Mouse (Mus musculus) CH12.LX (cell line): ENCODE measurements at regions not wholly inside any gene's neighbourhood (a gene's known extent, or its start where the extent isn't known, plus 50 kb on each side); places are given as distances from the start of the nearest gene placed in this dataset.

ENCODE experiments used
- DNase-seq: peaks from one replicate; pipeline ENCODE4 v3.0.0-alpha.2; 2013; ENCODE audit errors: extremely low read depth
- H3K27ac ChIP-seq: 2 replicates; pipeline ENCODE4 v1.5.1; 2012; ENCODE audit warnings: low read depth, mild to moderate bottlenecking, control low read depth, moderate library complexity; ENCODE audit not compliant: insufficient read depth
- H3K27me3 ChIP-seq: replicated peaks from 2 replicates; pipeline ENCODE3; 2012; ENCODE audit warnings: inconsistent platforms
- H3K36me3 ChIP-seq, 2 experiments: replicated peaks in 1 of 2; 2 replicates each; pipeline versions ENCODE3 to v1.6.1; 2012; ENCODE audit warnings: inconsistent platforms in 1 of 2, low read length in 1 of 2, mild to moderate bottlenecking in 1 of 2, mixed read lengths in 1 of 2, moderate library complexity in 1 of 2; ENCODE audit not compliant: control insufficient read depth in 1 of 2, insufficient read depth in 1 of 2
- H3K4me1 ChIP-seq, 2 experiments: 2 replicates each; pipeline ENCODE4 v1.6.1; 2012; ENCODE audit warnings: inconsistent platforms in 1 of 2, moderate library complexity in 1 of 2; ENCODE audit not compliant: insufficient read depth in 2 of 2, control insufficient read depth in 1 of 2
- H3K4me2 ChIP-seq: 2 replicates; pipeline ENCODE4 v1.6.1; 2012; ENCODE audit warnings: low read depth, mild to moderate bottlenecking, control low read depth; ENCODE audit not compliant: poor library complexity, insufficient read depth, severe bottlenecking
- H3K4me3 ChIP-seq, 3 experiments: fragments of 150-350 bp in 1 of 3; sonication (generic) in 1 of 3; replicated peaks in 1 of 3; 2 replicates each; pipeline versions ENCODE3 to v1.5.1; 2011 to 2012; ENCODE audit warnings: low read depth in 2 of 3, low read length in 2 of 3, mild to moderate bottlenecking in 2 of 3, moderate library complexity in 2 of 3, control low read depth in 1 of 3, improper control_type of control experiment in 1 of 3, inconsistent platforms in 1 of 3, mixed read lengths in 1 of 3; ENCODE audit not compliant: poor library complexity in 1 of 3
- H3K79me2 ChIP-seq: replicated peaks from 2 replicates; pipeline ENCODE4 v1.6.1; 2012; ENCODE audit warnings: mild to moderate bottlenecking, moderate library complexity; ENCODE audit not compliant: control insufficient read depth, poor library complexity, insufficient read depth, severe bottlenecking; ENCODE audit errors: extremely low read depth
- H3K9ac ChIP-seq: 2 replicates; pipeline ENCODE4 v1.6.1; 2012; ENCODE audit warnings: low read depth, mild to moderate bottlenecking, control low read depth, moderate library complexity; ENCODE audit not compliant: insufficient read depth
- H3K9me3 ChIP-seq: replicated peaks from 2 replicates; pipeline ENCODE3; 2012; ENCODE audit warnings: low read length, inconsistent platforms, mixed read lengths
- CHD2 ChIP-seq: IDR thresholded peaks from 2 replicates; pipeline ENCODE4 v1.6.1; 2011; ENCODE audit warnings: low read length, improper control_type of control experiment
- ELF1 ChIP-seq: IDR thresholded peaks from 2 replicates; pipeline ENCODE4 v1.6.1; 2014; ENCODE audit warnings: low read depth, mild to moderate bottlenecking, inconsistent platforms, low read length, improper control_type of control experiment
- ETS1 ChIP-seq: conservative IDR thresholded peaks from 2 replicates; pipeline ENCODE4 v1.6.1; 2012; ENCODE audit warnings: low read depth, mild to moderate bottlenecking, inconsistent platforms, low read length, improper control_type of control experiment, moderate library complexity
- IRF4 ChIP-seq: IDR thresholded peaks from 2 replicates; pipeline ENCODE4 v1.6.1; 2014; ENCODE audit warnings: low read depth, mild to moderate bottlenecking, inconsistent platforms, low read length, improper control_type of control experiment
- MAFK ChIP-seq: IDR thresholded peaks from 2 replicates; pipeline ENCODE4 v1.6.1; 2011; ENCODE audit warnings: low read length, improper control_type of control experiment; ENCODE audit not compliant: insufficient replicate concordance
- MAX ChIP-seq: IDR thresholded peaks from 2 replicates; pipeline ENCODE4 v1.6.1; 2011; ENCODE audit warnings: low read length, improper control_type of control experiment
- MEF2A ChIP-seq: IDR thresholded peaks from 2 replicates; pipeline ENCODE4 v1.6.1; 2014; ENCODE audit warnings: low read depth, mild to moderate bottlenecking, inconsistent platforms, low read length, improper control_type of control experiment, borderline replicate concordance
- MYC ChIP-seq: IDR thresholded peaks from 2 replicates; pipeline ENCODE4 v1.6.1; 2011; ENCODE audit warnings: low read depth, mild to moderate bottlenecking, improper control_type of control experiment, low read length
- NRF1 ChIP-seq: IDR thresholded peaks from 2 replicates; pipeline ENCODE4 v1.6.1; 2014; ENCODE audit warnings: low read depth, mild to moderate bottlenecking, inconsistent platforms, low read length, improper control_type of control experiment, moderate library complexity
- PAX5 ChIP-seq: IDR thresholded peaks from 2 replicates; pipeline ENCODE4 v1.6.1; 2012; ENCODE audit warnings: low read length, inconsistent platforms, mixed read lengths
- SIN3A ChIP-seq: IDR thresholded peaks from 2 replicates; pipeline ENCODE4 v1.6.1; 2012; ENCODE audit warnings: low read length, improper control_type of control experiment, inconsistent platforms
- ZMIZ1 ChIP-seq: IDR thresholded peaks from 2 replicates; pipeline ENCODE4 v1.6.1; 2012; ENCODE audit warnings: low read depth, mild to moderate bottlenecking, inconsistent platforms, low read length, improper control_type of control experiment
- ZNF384 ChIP-seq: IDR thresholded peaks from 2 replicates; pipeline ENCODE4 v1.6.1; 2012; ENCODE audit warnings: low read depth, low read length, improper control_type of control experiment, inconsistent platforms
- dilution Hi-C: fragments of 300-500 bp; cut with MboI; formaldehyde crosslinking; loops from 2 replicates; pipeline ENCODE4 v1.14.3; 2020; ENCODE audit warnings: low sequenced_read_pairs; ENCODE audit not compliant: extremely low pct_unique_long_range_greater_than_20kb, extremely low pct_ligation_motif_present
- in situ Hi-C: fragments of 300-500 bp; cut with MboI; formaldehyde crosslinking; loops from 3 replicates; pipeline ENCODE4 v1.14.3; 2019; ENCODE audit warnings: low sequenced_read_pairs, low pct_ligation_motif_present, low pct_unique_long_range_greater_than_20kb, mixed read lengths

- TF ChIP-seq ETS1 (no peak), PAX5 (no peak), ELF1 (no peak), MAX (no peak), ZNF384 (no peak)
Observed at GRCm38 (mm10) chr14:71113198-71113597, 513.6 kb upstream of the Fam160b2 start.

DNA sequence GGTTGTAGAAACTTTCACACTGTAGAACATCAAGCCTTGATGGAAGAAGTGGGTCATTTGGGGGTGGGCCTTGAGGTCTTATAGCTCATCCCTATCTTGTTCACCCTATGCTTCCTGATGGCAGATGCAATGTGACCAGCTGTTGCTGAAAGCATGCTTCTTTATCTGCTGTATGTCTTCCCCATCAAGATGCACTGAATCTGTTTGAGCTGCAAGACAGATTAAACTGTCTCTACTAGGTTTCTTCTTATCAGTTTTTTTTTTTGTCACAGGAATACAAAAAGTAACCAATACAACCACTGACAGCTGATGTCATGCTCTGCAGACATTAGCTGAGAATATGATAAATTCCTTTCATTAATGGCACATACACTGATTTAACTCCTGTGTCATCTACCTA is 505.0 kb upstream of the Fam160b2 start:
- in situ Hi-C loops = no loop called here
- H3K79me2 ChIP-seq = no peaks in the 10 kb centered on the region
- TF ChIP-seq MEF2A = no peak
- no peak for TF ChIP-seq CHD2
- TF ChIP-seq ETS1 = no peak
- no peak for TF ChIP-seq NRF1
- no peak for TF ChIP-seq MAX

More at GRCm38 (mm10) chr14:71113198-71113597, 513.6 kb upstream of the Fam160b2 start:
- in situ Hi-C loops (no loop called here), dilution Hi-C loops (no loop called here)
- Histone ChIP-seq H3K9me3 (no peaks in the 10 kb centered on the region), H3K27me3 (peaks cover 3% of the 10 kb centered on the region), H3K79me2 (no peaks in the 10 kb centered on the region), H3K9ac (no peak overlapping the region), H3K27ac (no peak overlapping the region), H3K4me3 (no peak overlapping the region), H3K4me2 (no peak overlapping the region), H3K36me3 (no peaks in the 10 kb centered on the region), H3K4me1 (no peaks in the 10 kb centered on the region)
- peak; percentile 5 for DNase-seq

DNA sequence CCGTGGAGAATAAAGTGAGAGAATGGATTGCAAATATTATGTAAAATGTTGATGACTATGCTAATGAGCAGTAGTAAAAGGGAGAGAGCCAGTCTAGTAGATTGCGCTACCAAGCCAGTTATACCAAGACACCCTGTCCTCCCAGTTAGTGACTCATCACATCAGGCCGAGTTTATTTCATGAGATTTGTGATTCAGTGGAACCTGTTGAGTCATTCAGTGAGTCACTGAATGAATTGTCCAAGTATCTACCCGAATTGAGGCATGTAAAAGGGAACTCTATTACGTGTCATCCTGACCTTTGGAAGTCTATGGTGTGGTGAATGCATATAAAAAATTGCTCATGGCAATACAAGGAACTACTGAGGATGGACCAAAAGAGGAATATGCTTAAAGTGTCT is 504.3 kb upstream of the Fam160b2 start:
- H3K9ac ChIP-seq = no peak overlapping the region
- no peak overlapping the region for H3K27ac ChIP-seq
- dilution Hi-C loops (no loop called here), in situ Hi-C loops (no loop called here)
- no peaks in the 10 kb centered on the region for H3K9me3 ChIP-seq
- peaks cover 20% of the 10 kb centered on the region for H3K27me3 ChIP-seq
- no peaks in the 10 kb centered on the region for H3K4me1 ChIP-seq
- DNase-seq = peak; percentile 6
- no peaks in the 10 kb centered on the region for H3K36me3 ChIP-seq
- TF ChIP-seq ETS1 (no peak), ZMIZ1 (no peak), MYC (no peak), MAFK (no peak), SIN3A (no peak), IRF4 (no peak)
- no peaks in the 10 kb centered on the region for H3K79me2 ChIP-seq
- H3K4me2 ChIP-seq = no peak overlapping the region
- H3K4me3 ChIP-seq = no peak overlapping the region

More for the DNA sequence above, 505.0 kb upstream of the Fam160b2 start:
- DNase-seq = no peak
- dilution Hi-C loops = no loop called here
- Histone ChIP-seq H3K4me2 (no peak overlapping the region), H3K27me3 (peaks cover 20% of the 10 kb centered on the region), H3K36me3 (no peaks in the 10 kb centered on the region), H3K4me1 (no peaks in the 10 kb centered on the region), H3K9ac (no peak overlapping the region), H3K27ac (no peak overlapping the region), H3K4me3 (no peak overlapping the region), H3K9me3 (no peaks in the 10 kb centered on the region)
